Comparison of ENCODE assay signal across 17 mouse cellular contexts in genomic region chr12:40468235-40468634, GRCm38 (mm10). TPM values are rescaled to one million over a fixed set of nuclear protein-coding genes. Genes with fewer than 3 reads are reported as not detected.
DNase-seq lines count a peak whose midpoint lies in the region; ATAC-seq lines count a peak whose summit lies in the region.
"Had no signal": no experiment of that assay in that cellular context is flagged by ENCODE, and none has a peak within 500 bp of the region (broad histone marks: within the 10 kb centered on the region; RNA-seq: fewer than 3 reads in every experiment).

No protein-coding gene starts in this region.

- H3K4me1 ChIP-seq in hindbrain, embryonic 14.5 days (replicated peaks; ENCODE audit: control insufficient read depth, insufficient read depth, low read length), result peaks cover 45% of the 10 kb centered on the region
- peaks cover 53% of the 10 kb centered on the region for H3K4me1 ChIP-seq in hindbrain, embryonic 10.5 days (replicated peaks)
- H3K4me1 ChIP-seq in neural tube, embryonic 13.5 days (replicated peaks), result peaks cover 73% of the 10 kb centered on the region
- peaks cover 49% of the 10 kb centered on the region for H3K4me1 ChIP-seq in heart, embryonic 12.5 days (replicated peaks)
- H3K4me1 ChIP-seq: liver, embryonic 12.5 days had no signal

- no peak overlapping the region for H3K4me3 ChIP-seq in hindbrain, embryonic 14.5 days (replicated peaks; ENCODE audit: low read length)
- H3K4me3 ChIP-seq in hindbrain, embryonic 10.5 days, result no peak overlapping the region
- no peak overlapping the region for H3K4me3 ChIP-seq in neural tube, embryonic 13.5 days
- no peak overlapping the region for H3K4me3 ChIP-seq in heart, embryonic 12.5 days
- H3K4me3 ChIP-seq: liver, embryonic 12.5 days; lung, embryonic 15.5 days; midbrain, embryonic 12.5 days had no signal

- no peak for DNase-seq in hindbrain, embryonic 14.5 days (ENCODE audit: low spot score)
- no peak for DNase-seq in hindbrain, embryonic 10.5 days (ENCODE audit: low spot score)
- DNase-seq in left cerebral cortex, postnatal 10 days (ENCODE audit: extremely low spot score in 1 of 2, low spot score in 2 of 2), result peak; percentile 44 to 70
- DNase-seq in left cerebral cortex, adult 8-10 months (ENCODE audit: low spot score in 2 of 2), result no peak
- peak; percentile 76 to 78 for DNase-seq in right cerebral cortex, postnatal 10 days (ENCODE audit: low spot score in 2 of 2)
- DNase-seq in right cerebral cortex, postnatal 25 days, result no peak
- DNase-seq: adrenal gland, postnatal 25 days; cerebellum, adult 9-11 months; embryo, embryonic 11 days; kidney, adult 11 months; kidney, postnatal 10 days; thymus, postnatal 36 days had no signal

- intact Hi-C loops in left cerebral cortex, postnatal 10 days (cut with DNase I), result no loop called here

- ATAC-seq in hindbrain, embryonic 14.5 days (ENCODE audit: low FRiP score), result peak; percentile 19; the same call in 1 of the 2 replicates
- peak; percentile 42; the same call in 1 of the 2 replicates for ATAC-seq in neural tube, embryonic 13.5 days (ENCODE audit: low read depth)
- ATAC-seq in heart, embryonic 12.5 days (ENCODE audit: insufficient number of reproducible peaks, low FRiP score), result no peak
- ATAC-seq: liver, embryonic 12.5 days had no signal

- H3K27me3 ChIP-seq in hindbrain, embryonic 14.5 days (ENCODE audit: control insufficient read depth, insufficient read depth, low read length), result no peaks in the 10 kb centered on the region
- H3K27me3 ChIP-seq in hindbrain, embryonic 10.5 days (ENCODE audit: insufficient read depth, poor library complexity, severe bottlenecking), result no peaks in the 10 kb centered on the region
- H3K27me3 ChIP-seq in neural tube, embryonic 13.5 days, result no peaks in the 10 kb centered on the region
- H3K27me3 ChIP-seq in heart, embryonic 12.5 days (replicated peaks), result no peaks in the 10 kb centered on the region
- H3K27me3 ChIP-seq: lung, embryonic 15.5 days had no signal

- no peaks in the 10 kb centered on the region for H3K9me3 ChIP-seq in hindbrain, embryonic 14.5 days (ENCODE audit: control insufficient read depth, low read length)
- no peaks in the 10 kb centered on the region for H3K9me3 ChIP-seq in hindbrain, embryonic 10.5 days
- no peaks in the 10 kb centered on the region for H3K9me3 ChIP-seq in neural tube, embryonic 13.5 days
- H3K9me3 ChIP-seq in heart, embryonic 12.5 days (replicated peaks), result no peaks in the 10 kb centered on the region
- H3K9me3 ChIP-seq: liver, embryonic 12.5 days; lung, embryonic 15.5 days; midbrain, embryonic 12.5 days had no signal

- WGBS in hindbrain, embryonic 14.5 days, result 71% methylated on average over 4 of the region's 4 CpGs
- 94% methylated on average over 4 of the region's 4 CpGs for WGBS in hindbrain, embryonic 10.5 days
- WGBS in neural tube, embryonic 13.5 days, result 80% methylated on average over 4 of the region's 4 CpGs
- 82% methylated on average over 4 of the region's 4 CpGs for WGBS in heart, embryonic 12.5 days

- H3K27ac ChIP-seq in hindbrain, embryonic 14.5 days, result no peak overlapping the region
- no peak overlapping the region for H3K27ac ChIP-seq in hindbrain, embryonic 10.5 days
- H3K27ac ChIP-seq in neural tube, embryonic 13.5 days (replicated peaks), result no peak overlapping the region
- H3K27ac ChIP-seq in heart, embryonic 12.5 days (ENCODE audit: poor library complexity, severe bottlenecking), result no peak overlapping the region
- H3K27ac ChIP-seq: liver, embryonic 12.5 days; lung, embryonic 15.5 days; midbrain, embryonic 12.5 days had no signal

- H3K4me2 ChIP-seq in hindbrain, embryonic 14.5 days (replicated peaks), result no peak overlapping the region
- no peak overlapping the region for H3K4me2 ChIP-seq in neural tube, embryonic 13.5 days
- no peak overlapping the region for H3K4me2 ChIP-seq in heart, embryonic 12.5 days
- H3K4me2 ChIP-seq: liver, embryonic 12.5 days; lung, embryonic 15.5 days; midbrain, embryonic 12.5 days had no signal

- H3K36me3 ChIP-seq in hindbrain, embryonic 14.5 days (replicated peaks; ENCODE audit: control insufficient read depth, insufficient read depth), result no peaks in the 10 kb centered on the region
- H3K36me3 ChIP-seq in hindbrain, embryonic 10.5 days, result no peaks in the 10 kb centered on the region
- no peaks in the 10 kb centered on the region for H3K36me3 ChIP-seq in neural tube, embryonic 13.5 days
- no peaks in the 10 kb centered on the region for H3K36me3 ChIP-seq in heart, embryonic 12.5 days
- H3K36me3 ChIP-seq: liver, embryonic 12.5 days; lung, embryonic 15.5 days; midbrain, embryonic 12.5 days had no signal

- H3K9ac ChIP-seq in hindbrain, embryonic 14.5 days, result no peak overlapping the region
- H3K9ac ChIP-seq in neural tube, embryonic 13.5 days, result no peak overlapping the region
- H3K9ac ChIP-seq in heart, embryonic 12.5 days, result no peak overlapping the region
- H3K9ac ChIP-seq: liver, embryonic 12.5 days; lung, embryonic 15.5 days; midbrain, embryonic 12.5 days had no signal

RNA-seq across cellular contexts. Expression of gene Dock4, which starts 22.5 kb away (rescaled TPM):
- 28.1 and 34.1 TPM in 2 replicates for polyA plus RNA-seq in hindbrain, embryonic 14.5 days (2014; fragmentation: Nextera tagmentation; extraction: Ambion mirVana)
- 17.6 and 25.1 TPM in 2 replicates for polyA plus RNA-seq in hindbrain, embryonic 10.5 days (2016; fragmentation: Nextera tagmentation; extraction: Ambion mirVana)
- total RNA-seq in left cerebral cortex, postnatal 10 days (2021), result 10 to 100 TPM; 69.4 to 69.7 TPM
- 10 to 100 TPM; 81.2 to 91.5 (median 85.3) TPM for total RNA-seq in left cerebral cortex, adult 8-10 months (2022)
- polyA plus RNA-seq in neural tube, embryonic 13.5 days (2015; fragmentation: Nextera tagmentation; extraction: Ambion mirVana), result 31.4 and 31.8 TPM in 2 replicates
- polyA plus RNA-seq in heart, embryonic 12.5 days (2016; fragmentation: Nextera tagmentation; extraction: Ambion mirVana), result 7.3 and 10.1 TPM in 2 replicates

RNA-seq across cellular contexts. Expression of gene Zfp277, which starts 22.5 kb away (rescaled TPM):
- 31.8 and 37.4 TPM in 2 replicates for polyA plus RNA-seq in hindbrain, embryonic 14.5 days (2014; fragmentation: Nextera tagmentation; extraction: Ambion mirVana)
- 36.0 and 37.8 TPM in 2 replicates for polyA plus RNA-seq in hindbrain, embryonic 10.5 days (2016; fragmentation: Nextera tagmentation; extraction: Ambion mirVana)
- 10 to 100 TPM; 22.8 to 25.0 TPM for total RNA-seq in left cerebral cortex, postnatal 10 days (2021)
- 10 to 100 TPM; 19.8 to 23.3 (median 20.0) TPM for total RNA-seq in left cerebral cortex, adult 8-10 months (2022)
- 29.1 and 31.0 TPM in 2 replicates for polyA plus RNA-seq in neural tube, embryonic 13.5 days (2015; fragmentation: Nextera tagmentation; extraction: Ambion mirVana)
- polyA plus RNA-seq in heart, embryonic 12.5 days (2016; fragmentation: Nextera tagmentation; extraction: Ambion mirVana), result 25.6 and 30.2 TPM in 2 replicates

Comparison
In these comparisons a context has a peak if more than half of its experiments do, and no peak if none do; other contexts are left out.
1. DNase-seq: peak in left cerebral cortex, postnatal 10 days (2 of 2) and right cerebral cortex, postnatal 10 days (2 of 2); none in hindbrain, embryonic 14.5 days (single experiment), hindbrain, embryonic 10.5 days (single experiment), left cerebral cortex, adult 8-10 months (0 of 2) and right cerebral cortex, postnatal 25 days (single experiment).